Mouse (Mus musculus): ENCODE measurements around the gene Kcnip3. TPM values are rescaled to one million over a fixed set of nuclear protein-coding genes. Genes with fewer than 3 reads are reported as not detected.

Kcnip3 gene
- polyA plus RNA-seq, 1 experiment from 2014 or later, result 0.31 TPM

GRCm38 (mm10) chr2:127415806-127416205 is 106.1 kb downstream of the Kcnip3 start:
- Histone ChIP-seq H3K9me3 (replicated peaks; ENCODE audit: control insufficient read depth, low read length) (no peaks in the 10 kb centered on the region), H3K4me3 (ENCODE audit: low read depth, low read length) (no peak overlapping the region), H3K4me1 (ENCODE audit: control insufficient read depth, low read depth, low read length) (no peaks in the 10 kb centered on the region), H3K9ac (ENCODE audit: low read depth, low read length) (no peak overlapping the region), H3K4me2 (ENCODE audit: low read depth, low read length) (no peak overlapping the region), H3K27ac (ENCODE audit: low read length) (no peak overlapping the region), H3K27me3 (ENCODE audit: control insufficient read depth, insufficient read depth, low read depth, low read length) (no peaks in the 10 kb centered on the region; the same call in 1 of the 2 replicates), H3K36me3 (ENCODE audit: control insufficient read depth, insufficient read depth) (no peaks in the 10 kb centered on the region)
- 56% methylated on average over 10 of the region's 10 CpGs for WGBS (ENCODE audit: insufficient replicate concordance)
- no peak for ATAC-seq (ENCODE audit: low read depth)

DNA sequence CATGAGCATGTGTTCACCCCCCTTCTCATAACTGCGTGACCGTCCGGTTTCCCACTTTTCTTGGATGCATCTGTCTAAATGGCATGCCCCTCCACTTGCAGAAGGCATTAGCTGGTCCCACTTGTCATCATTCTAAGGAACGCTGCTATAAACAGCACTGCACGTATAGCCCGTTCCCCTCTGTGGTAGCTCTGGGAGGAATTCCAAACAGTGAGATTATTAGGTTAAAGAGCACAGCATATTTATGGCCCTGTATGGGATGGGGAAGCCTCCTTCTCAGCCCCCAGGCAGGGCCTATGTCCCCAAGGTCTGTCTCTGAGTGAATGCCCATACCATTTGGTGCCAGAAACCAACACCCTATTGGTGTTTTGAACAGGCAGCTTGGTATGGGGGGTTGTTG is 110.8 kb downstream of the Kcnip3 start:
- H3K4me2 ChIP-seq (ENCODE audit: low read depth, low read length), result no peak overlapping the region
- no peaks in the 10 kb centered on the region for H3K4me1 ChIP-seq (ENCODE audit: control insufficient read depth, low read depth, low read length)
- no peak overlapping the region for H3K27ac ChIP-seq (ENCODE audit: low read length)
- H3K27me3 ChIP-seq (ENCODE audit: control insufficient read depth, insufficient read depth, low read depth, low read length), result peaks cover 3% of the 10 kb centered on the region; the same call in 1 of the 2 replicates
- ATAC-seq (ENCODE audit: low read depth), result peak; percentile 19; the same call in 1 of the 2 replicates
- 74% methylated on average over 6 of the region's 6 CpGs for WGBS (ENCODE audit: insufficient replicate concordance)
- H3K4me3 ChIP-seq (ENCODE audit: low read depth, low read length), result no peak overlapping the region
- no peaks in the 10 kb centered on the region for H3K9me3 ChIP-seq (replicated peaks; ENCODE audit: control insufficient read depth, low read length)
- H3K9ac ChIP-seq (ENCODE audit: low read depth, low read length), result no peak overlapping the region
- no peaks in the 10 kb centered on the region for H3K36me3 ChIP-seq (ENCODE audit: control insufficient read depth, insufficient read depth)

Other genes starting within 250 kb of the Kcnip3 start
- 1.8 and 2.2 TPM in 2 replicates for gene Dusp2, start 185.9 kb downstream of the Kcnip3 start, polyA plus RNA-seq (2015; fragmentation: Nextera tagmentation; extraction: Ambion mirVana)
- not detected in 2 replicates for gene Astl, start 183.5 kb downstream of the Kcnip3 start, polyA plus RNA-seq (2015; fragmentation: Nextera tagmentation; extraction: Ambion mirVana)
- gene Adra2b, start 158.9 kb downstream of the Kcnip3 start, polyA plus RNA-seq (2015; fragmentation: Nextera tagmentation; extraction: Ambion mirVana), result 16.7 and 19.2 TPM in 2 replicates
- gene Gpat2, start 96.9 kb downstream of the Kcnip3 start, polyA plus RNA-seq (2015; fragmentation: Nextera tagmentation; extraction: Ambion mirVana), result 0.28 and 0.38 TPM in 2 replicates
- gene Fahd2a, start 77.5 kb downstream of the Kcnip3 start, polyA plus RNA-seq (2015; fragmentation: Nextera tagmentation; extraction: Ambion mirVana), result 15.6 and 15.8 TPM in 2 replicates
- gene Prom2, start 19.4 kb upstream of the Kcnip3 start, polyA plus RNA-seq (2015; fragmentation: Nextera tagmentation; extraction: Ambion mirVana), result 0.05 TPM in 1 of 2 replicates, not detected in the other
- 1.0 and 1.1 TPM in 2 replicates for gene Zfp661, start 65.0 kb upstream of the Kcnip3 start, polyA plus RNA-seq (2015; fragmentation: Nextera tagmentation; extraction: Ambion mirVana)
- gene Mrps5, start 65.1 kb upstream of the Kcnip3 start, polyA plus RNA-seq (2015; fragmentation: Nextera tagmentation; extraction: Ambion mirVana), result 65.0 and 72.5 TPM in 2 replicates
- not detected in 2 replicates for gene Mal, start 134.6 kb upstream of the Kcnip3 start, polyA plus RNA-seq (2015; fragmentation: Nextera tagmentation; extraction: Ambion mirVana)
- gene Mall, start 207.8 kb upstream of the Kcnip3 start, polyA plus RNA-seq (2015; fragmentation: Nextera tagmentation; extraction: Ambion mirVana), result 0.07 and 0.25 TPM in 2 replicates

Measured in liver, embryonic 16.5 days (tissue).